Mouse (Mus musculus) spleen, postnatal 14 days (tissue): ENCODE results near the gene Gm20822.
"Not testable (repeated sequence)": the region's sequence is repeated elsewhere in the genome, so short reads cannot be mapped to it uniquely, and the experiment has no call there.

Experiments
- DNase-seq, 2 experiments: peaks; one replicate each; pipeline ENCODE4 v3.0.0; 2021 to 2022; ENCODE audit warnings: low spot score in 2 of 2

Gene Gm20822

DNA sequence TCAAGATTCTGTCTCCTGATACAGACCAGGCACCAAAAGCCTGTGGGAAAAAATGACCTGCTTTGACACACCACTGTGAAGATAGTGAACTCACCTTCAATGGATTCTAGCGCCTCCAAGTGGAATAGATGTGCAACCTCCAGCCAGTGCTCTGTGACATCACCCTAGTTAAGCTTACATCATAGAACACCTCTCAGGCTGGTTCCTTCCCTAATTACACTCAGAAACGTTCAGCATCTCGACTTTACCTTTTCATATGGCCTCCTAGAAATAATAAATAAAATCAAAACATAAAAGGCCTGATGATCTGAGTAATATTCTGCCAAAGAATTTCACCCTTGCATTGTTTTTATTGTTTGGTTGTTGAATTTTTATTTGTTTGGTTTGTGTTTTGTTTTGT, at the start of gene Gm20822:
Gene Gm20822 (minus strand): TSS at position 101 of the 400 bp plus-strand sequence.
- not testable (repeated sequence) for DNase-seq
